Mouse (Mus musculus) retina, postnatal 7 days (tissue): ENCODE data around the gene Gm10309.

Experiments
- DNase-seq: peaks from one replicate; pipeline ENCODE4 v3.0.0-alpha.2; 2012; ENCODE audit warnings: low read depth, low spot score

Gene Gm10309

GRCm38 (mm10) chr17:86505183-86505631, at the start of gene Gm10309:
Gene Gm10309, minus strand, starts transcription at chr17:86505232.
- no peak for DNase-seq

- DNase-seq = no peak
These were observed 47.0 kb upstream of the Gm10309 start for GRCm38 (mm10) chr17:86551995-86552394.

- DNase-seq = no peak
These were observed 46.5 kb upstream of the Gm10309 start for GRCm38 (mm10) chr17:86551561-86551960.

DNA sequence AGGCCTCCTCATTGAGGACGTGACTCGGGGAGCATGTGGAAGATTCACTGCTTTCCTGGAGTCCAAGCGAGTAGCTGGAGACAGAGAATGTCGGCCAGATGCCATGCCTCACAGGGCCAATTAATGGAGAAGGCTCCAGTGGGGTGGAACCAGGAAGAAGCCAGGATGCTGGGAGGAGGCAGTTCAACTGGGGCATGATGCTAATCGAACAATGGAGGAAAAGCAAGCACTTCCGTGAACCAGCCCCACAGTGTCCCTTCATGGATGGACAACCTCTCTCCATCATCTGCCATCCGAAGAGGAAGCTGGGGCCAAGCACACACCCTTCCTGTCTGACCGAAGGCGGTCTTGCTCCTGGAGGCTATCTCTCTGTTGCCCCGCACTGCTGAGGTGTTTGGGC, 44.1 kb upstream of the Gm10309 start:
- DNase-seq = no peak

- DNase-seq = no peak
These were observed 41.5 kb upstream of the Gm10309 start for GRCm38 (mm10) chr17:86546529-86546928.

- DNase-seq = no peak
These were observed 34.9 kb upstream of the Gm10309 start for GRCm38 (mm10) chr17:86539881-86540430.

DNA sequence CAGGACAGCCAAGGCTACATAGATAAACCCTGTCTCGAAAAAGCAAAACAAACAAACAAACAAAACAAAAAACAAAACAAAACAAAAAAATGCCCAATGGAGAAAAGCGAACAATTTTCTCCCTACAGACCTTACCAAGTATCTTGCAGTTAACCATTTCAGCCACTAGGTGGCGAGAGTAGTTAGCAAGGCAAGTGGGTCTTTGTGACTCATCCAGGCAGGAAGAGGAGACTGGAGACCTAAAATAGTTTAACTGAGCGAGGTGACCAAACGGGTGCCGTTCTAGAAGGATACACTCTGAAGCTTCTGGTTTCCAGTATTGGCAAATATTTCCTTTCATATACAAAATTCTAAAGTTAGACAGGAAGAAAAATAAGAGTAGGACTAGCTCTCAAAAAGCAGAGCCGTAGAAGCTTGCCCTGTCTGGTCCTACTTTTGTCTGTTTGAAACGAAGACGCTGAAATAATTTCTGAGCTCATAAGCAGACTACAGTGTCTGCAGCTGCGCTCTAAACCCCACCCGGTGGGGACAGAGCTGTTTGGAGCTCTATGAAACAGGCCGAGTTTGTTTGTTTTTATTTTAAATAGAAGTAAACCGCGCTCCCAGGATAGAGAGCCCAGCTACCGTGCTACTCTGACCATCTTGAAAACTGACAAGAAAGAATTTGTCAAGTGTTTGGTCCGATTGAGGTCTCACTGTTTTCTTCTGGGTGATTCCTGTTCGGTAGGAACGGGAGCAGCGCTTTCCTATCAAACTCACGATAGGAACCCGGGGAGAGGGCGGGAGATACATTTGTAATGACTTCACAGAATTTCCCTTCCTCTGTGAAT, 31.0 kb upstream of the Gm10309 start:
- peak; percentile 82 for DNase-seq

DNA sequence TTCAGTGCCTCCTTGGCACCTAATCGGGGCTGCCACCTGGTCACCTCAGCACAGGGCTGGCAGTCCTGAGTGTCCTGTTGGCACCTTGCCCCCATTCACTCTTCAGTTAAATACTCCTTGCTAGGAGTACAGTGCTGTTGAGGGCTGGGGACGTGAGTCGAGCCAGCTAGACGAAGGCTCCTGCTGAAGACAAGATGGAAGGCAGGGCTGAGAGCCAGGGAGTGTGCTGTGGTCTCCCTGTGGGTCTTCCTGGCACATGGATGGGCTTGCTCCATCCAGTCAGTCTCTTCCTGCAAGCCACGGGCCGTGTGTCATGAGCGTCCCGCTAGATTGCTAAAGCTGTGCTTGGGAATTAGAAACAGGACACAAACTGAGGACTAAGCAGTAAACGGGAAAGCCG, 30.1 kb upstream of the Gm10309 start:
- DNase-seq = no peak

GRCm38 (mm10) chr17:86533549-86533851, 28.5 kb upstream of the Gm10309 start:
- no peak for DNase-seq

GRCm38 (mm10) chr17:86532783-86533548, 27.9 kb upstream of the Gm10309 start:
- DNase-seq = no peak

DNA sequence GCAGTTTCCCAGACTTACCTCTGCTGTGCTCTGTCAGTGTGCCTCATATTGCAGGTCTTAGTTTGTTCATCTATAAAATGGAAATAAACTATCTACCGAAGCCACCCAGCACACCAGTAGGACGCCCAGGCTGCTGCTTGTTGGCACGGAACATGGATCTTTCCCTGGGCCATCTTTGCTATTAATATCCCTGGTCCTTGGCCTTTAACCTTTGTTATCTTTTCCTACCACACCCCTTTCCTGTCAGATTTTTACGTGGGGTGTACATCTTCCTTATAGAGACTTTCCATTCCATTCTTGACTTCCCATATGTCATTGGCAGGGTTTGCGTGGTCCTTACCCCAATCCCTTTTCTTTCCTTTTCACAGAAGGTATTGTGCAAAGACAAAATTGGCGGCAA, 26.2 kb upstream of the Gm10309 start:
- DNase-seq = no peak

DNA sequence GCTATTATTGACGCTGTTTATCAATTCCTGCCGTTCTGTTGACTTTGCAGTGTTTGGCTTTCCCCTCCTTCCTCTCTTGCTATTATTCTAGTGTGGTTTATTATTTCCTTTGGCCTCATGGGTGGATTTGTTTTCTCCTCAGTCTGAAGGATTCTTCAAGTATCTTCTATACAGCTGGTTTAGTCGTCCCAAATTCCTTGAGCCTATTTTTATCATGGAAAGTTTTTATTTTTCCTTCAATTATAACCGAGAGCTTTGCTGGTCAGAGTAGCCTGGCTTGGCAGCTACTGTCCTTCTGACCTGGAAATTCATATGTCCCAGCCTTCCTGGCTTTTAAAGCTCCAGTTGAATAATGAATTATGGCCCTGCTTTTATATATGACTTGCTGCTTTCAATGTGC, 24.4 kb upstream of the Gm10309 start:
- DNase-seq = no peak

DNA sequence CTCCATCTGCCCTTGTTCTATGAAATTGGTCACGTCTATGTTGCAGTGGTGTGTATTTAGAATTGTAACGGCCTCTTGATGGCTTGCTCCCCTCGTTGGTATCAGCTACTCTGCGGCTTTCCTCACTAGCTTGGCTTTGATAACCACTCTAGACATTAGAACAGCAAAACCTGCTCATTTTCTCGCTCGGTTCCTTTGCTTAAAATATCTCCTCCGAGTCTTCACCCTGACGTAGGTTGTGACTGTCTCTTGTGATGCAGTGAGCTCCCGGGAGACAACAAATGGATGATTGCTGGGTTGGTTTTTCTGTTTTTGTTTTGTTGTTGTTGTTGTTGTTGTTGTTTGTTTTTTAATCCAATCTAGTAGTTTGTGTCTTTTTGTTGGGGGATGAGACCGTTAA, 24.0 kb upstream of the Gm10309 start:
- DNase-seq = no peak

DNA sequence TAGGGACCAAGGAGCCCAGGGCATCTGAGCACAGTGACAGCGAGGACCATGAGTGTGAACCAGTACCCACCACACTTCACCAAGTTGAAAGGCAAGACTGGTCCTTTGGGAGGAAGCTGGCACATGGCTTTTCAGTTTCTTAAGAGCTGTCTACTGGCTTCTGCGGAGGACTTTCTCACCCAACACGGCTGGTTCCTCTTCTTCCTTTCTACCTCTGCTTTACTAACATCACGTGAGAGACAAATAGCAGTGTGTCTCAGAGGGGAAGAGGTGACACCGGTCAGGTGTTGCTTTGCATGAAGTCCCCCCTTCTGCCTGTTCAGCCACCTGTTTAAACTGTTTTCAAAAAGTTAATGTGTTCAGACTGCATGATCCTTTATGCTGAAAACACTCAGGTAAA, 22.3 kb upstream of the Gm10309 start:
- no peak for DNase-seq

DNA sequence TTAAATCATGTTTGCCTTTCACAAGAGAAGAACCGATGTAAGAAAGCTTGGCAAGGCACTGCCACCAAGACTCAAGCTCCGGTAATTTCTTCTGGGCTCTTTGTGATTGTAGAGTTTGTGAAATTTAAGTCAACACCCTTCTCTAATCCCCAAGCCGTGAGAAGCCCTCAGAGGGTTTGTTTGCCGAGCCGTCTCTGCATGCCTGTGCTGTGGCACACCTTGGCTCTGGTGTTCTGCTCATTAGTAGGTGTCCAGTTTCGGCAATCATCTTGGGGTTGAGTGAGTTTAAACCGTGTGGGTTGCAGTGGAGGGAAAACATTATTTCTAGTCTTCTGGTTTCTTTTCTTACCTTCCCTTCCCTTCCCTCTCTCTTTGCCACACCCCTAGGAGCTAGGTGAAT, 21.0 kb upstream of the Gm10309 start:
- no peak for DNase-seq

DNA sequence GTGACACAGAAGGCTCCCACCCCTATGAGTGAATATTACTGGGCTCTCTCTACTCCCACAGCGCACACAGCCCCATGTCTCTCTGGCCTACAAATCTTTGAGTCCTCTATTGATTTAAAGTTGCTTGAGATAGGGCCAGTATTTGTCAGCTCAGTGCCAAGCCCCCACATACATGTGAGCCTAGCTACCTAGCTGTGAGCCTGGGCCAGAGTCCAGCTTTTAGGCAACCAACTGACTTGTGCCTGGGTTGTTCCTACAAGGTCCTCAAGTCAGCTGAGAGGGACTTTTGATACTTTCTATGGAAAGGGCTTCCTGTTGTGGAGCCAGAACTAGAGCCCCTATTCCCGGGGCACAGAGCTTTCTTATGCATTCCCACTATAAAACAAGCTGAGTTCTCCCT, 20.0 kb upstream of the Gm10309 start:
- no peak for DNase-seq

GRCm38 (mm10) chr17:86523843-86524242, 18.8 kb upstream of the Gm10309 start:
- no peak for DNase-seq

GRCm38 (mm10) chr17:86523374-86523773, 18.3 kb upstream of the Gm10309 start:
- no peak for DNase-seq

DNA sequence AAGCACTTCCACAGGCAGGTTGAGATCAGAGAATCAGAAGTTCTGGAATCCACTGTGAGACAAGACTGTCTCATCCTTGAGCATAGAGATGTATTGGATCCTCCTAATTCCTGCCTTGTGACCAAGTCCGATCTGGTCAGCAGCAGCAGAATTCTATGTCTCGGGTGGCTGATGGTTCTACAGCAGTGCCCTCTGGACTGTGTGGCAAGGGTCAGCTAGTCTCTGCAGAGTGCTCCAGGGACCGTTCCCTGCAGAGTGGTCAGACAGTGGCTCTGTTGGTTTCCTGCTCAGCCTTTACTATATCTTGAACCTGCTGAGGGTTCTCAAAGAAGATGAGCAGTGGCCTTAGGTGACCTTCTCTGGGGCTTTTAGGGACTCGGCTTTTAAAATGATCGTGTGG, 17.6 kb upstream of the Gm10309 start:
- DNase-seq = no peak

- DNase-seq = no peak
These were observed 16.2 kb upstream of the Gm10309 start for GRCm38 (mm10) chr17:86521252-86521651.

DNA sequence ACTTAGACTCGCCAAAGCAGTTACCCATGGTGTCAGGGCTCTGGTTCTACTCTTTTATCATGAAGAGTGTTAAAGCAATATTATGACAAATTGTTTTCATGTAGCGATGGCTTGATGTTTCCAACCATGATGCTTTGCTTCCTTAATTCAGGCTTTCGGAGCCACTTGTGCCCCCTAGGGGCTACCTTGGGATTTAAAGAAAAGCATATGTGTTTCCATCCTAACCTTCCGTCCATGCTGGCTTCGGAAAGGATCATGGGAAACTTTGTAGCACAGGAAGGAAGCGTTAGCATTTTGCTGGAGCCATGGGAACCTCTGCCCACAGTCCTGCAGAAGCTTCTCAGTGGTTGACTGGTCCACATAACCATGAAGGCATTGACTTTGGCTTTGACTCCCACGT, 13.6 kb upstream of the Gm10309 start:
- no peak for DNase-seq

DNA sequence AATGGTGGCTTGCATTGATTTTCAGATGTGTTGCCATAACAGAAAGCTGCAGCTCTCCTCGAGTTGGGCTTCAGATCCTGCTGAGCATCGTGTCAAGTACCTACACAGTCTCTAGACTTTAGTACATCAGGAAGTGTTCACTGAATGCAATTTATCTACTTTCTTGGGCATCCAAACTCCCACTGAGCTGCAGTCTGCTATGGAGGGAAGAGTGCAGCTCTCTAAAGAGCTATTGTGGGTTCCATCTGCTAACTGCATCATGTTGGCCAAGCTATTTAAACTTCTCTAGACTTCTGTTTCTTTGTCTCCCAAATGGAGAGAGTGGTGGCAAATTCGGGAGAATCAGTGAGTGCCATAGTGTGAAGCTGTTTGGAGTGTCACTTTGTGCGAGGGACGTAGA, 11.6 kb upstream of the Gm10309 start:
- DNase-seq = no peak
